Mouse (Mus musculus): ENCODE data around the gene Cyp26a1.

DNA sequence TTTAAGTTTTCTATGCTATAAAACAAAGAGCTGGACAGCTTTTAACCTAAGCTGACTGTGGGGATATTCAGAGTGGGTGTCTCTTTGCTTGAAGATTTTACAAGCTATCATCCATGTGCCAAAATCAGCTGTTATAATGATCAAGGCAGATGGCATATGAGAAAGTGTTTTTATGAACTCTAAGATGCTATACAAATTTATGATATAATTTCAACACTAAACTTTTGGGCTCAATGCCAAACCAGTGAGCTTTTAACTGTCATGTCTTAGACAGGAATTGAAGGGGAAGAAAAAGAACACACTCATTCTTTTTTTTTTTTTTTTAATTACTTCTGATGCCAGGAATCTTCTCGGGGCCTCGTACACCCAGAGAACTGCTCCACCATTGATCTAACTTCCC is 47.1 kb upstream of the Cyp26a1 start:
- no peak for TF ChIP-seq CTCF (IDR thresholded peaks at IDR 0.05; ENCODE audit: low read depth, low read length)
- TF ChIP-seq TAL1 (conservative IDR thresholded peaks at IDR 0.05; ENCODE audit: low read depth, low read length): no peak
- no peak for TF ChIP-seq POLR2AphosphoS5 (IDR thresholded peaks at IDR 0.05; ENCODE audit: insufficient replicate concordance, low read depth, low read length)

All from G1E (cell line).